Mouse (Mus musculus) hematopoietic stem cell, adult 5-6 weeks (primary cell): ENCODE measurements around the gene Qrich2. TPM values are rescaled to one million over a fixed set of nuclear protein-coding genes. Genes with fewer than 3 reads are reported as not detected.
"Not testable (repeated sequence)": the region's sequence is repeated elsewhere in the genome, so short reads cannot be mapped to it uniquely, and the experiment has no call there.

Experiments
- ATAC-seq, 2 experiments: fragments of 125-278 bp in 1 of 2; replicated peaks in 1 of 2; 2 replicates each; pipeline ENCODE4 v1.8.0; 2016 to 2017; ENCODE audit warnings: inconsistent platforms in 2 of 2, mild to moderate bottlenecking in 2 of 2, moderate number of reproducible peaks in 2 of 2, low read depth in 1 of 2, moderate TSS enrichment in 1 of 2; ENCODE audit not compliant: low FRiP score in 2 of 2, poor library complexity in 2 of 2, severe bottlenecking in 2 of 2, insufficient read depth in 1 of 2, low TSS enrichment in 1 of 2
- total RNA-seq: library from RNA; stranded (forward); fragments of 172-1452, 232-1000 nt; gene quantifications from 2 replicates; pipeline ENCODE4 v1.2.3, GENCODE M21; 2017

The Qrich2 gene
- total RNA-seq, 1 experiment from 2014 or later = not detected

GRCm38 (mm10) chr11:116492507-116492906 is 26.5 kb upstream of the Qrich2 start:
- not testable (repeated sequence) for ATAC-seq

GRCm38 (mm10) chr11:116491338-116491737 is 25.3 kb upstream of the Qrich2 start:
- no peak for ATAC-seq

GRCm38 (mm10) chr11:116490232-116491107 is 24.4 kb upstream of the Qrich2 start:
- peak; percentile 77 to 83 for ATAC-seq

- no peak for ATAC-seq
These were observed 23.8 kb upstream of the Qrich2 start for GRCm38 (mm10) chr11:116489771-116490231.

GRCm38 (mm10) chr11:116488693-116489375 is 22.8 kb upstream of the Qrich2 start:
- no peak for ATAC-seq

GRCm38 (mm10) chr11:116488207-116488606 is 22.2 kb upstream of the Qrich2 start:
- no peak for ATAC-seq

GRCm38 (mm10) chr11:116484261-116484660 is 18.2 kb upstream of the Qrich2 start:
- ATAC-seq = no peak

GRCm38 (mm10) chr11:116481776-116482175 is 15.7 kb upstream of the Qrich2 start:
- ATAC-seq = no peak

- ATAC-seq = no peak
These were observed 14.9 kb upstream of the Qrich2 start for GRCm38 (mm10) chr11:116480975-116481374.

- no peak for ATAC-seq
These were observed 13.8 kb upstream of the Qrich2 start for GRCm38 (mm10) chr11:116479832-116480231.

- ATAC-seq = no peak
These were observed 12.9 kb upstream of the Qrich2 start for GRCm38 (mm10) chr11:116478978-116479377.

GRCm38 (mm10) chr11:116477160-116477759 is 11.2 kb upstream of the Qrich2 start:
- ATAC-seq = no peak

- no peak for ATAC-seq
These were observed 10.7 kb upstream of the Qrich2 start for GRCm38 (mm10) chr11:116476696-116477095.

- ATAC-seq = no peak
These were observed 10.0 kb upstream of the Qrich2 start for GRCm38 (mm10) chr11:116476041-116476440.

GRCm38 (mm10) chr11:116472275-116472674 is 6.2 kb upstream of the Qrich2 start:
- no peak for ATAC-seq

- ATAC-seq = no peak
These were observed 4.9 kb upstream of the Qrich2 start for GRCm38 (mm10) chr11:116470896-116471295.

GRCm38 (mm10) chr11:116470249-116470648 is 4.2 kb upstream of the Qrich2 start:
- no peak for ATAC-seq

GRCm38 (mm10) chr11:116468338-116468737 is 2.3 kb upstream of the Qrich2 start:
- ATAC-seq = not testable (repeated sequence)
